Mouse (Mus musculus) liver, embryonic 14.5 days (tissue): Measurements from ENCODE around the gene Gpd2. TPM values are rescaled to one million over a fixed set of nuclear protein-coding genes. Genes with fewer than 3 reads are reported as not detected.
A peak's percentile ranks its signal among the peaks of the same experiment; 100 is the strongest.

Experiments used
- ATAC-seq: fragments of 200-750 bp; cut with Nextera tagmentation; 2 replicates; pipeline ENCODE4 v1.8.0; 2017; ENCODE audit warnings: moderate number of reproducible peaks, mild to moderate bottlenecking, moderate library complexity; ENCODE audit not compliant: insufficient read depth
- DNase-seq, 3 experiments: peaks; one replicate each; pipeline ENCODE4 v3.0.0-alpha.2; 2012 to 2013; ENCODE audit warnings: low read depth in 3 of 3, low spot score in 3 of 3
- H3K27ac ChIP-seq: fragments of 300-500 bp; sonication (generic); 2 replicates; pipeline ENCODE4 v1.5.1; 2014; ENCODE audit warnings: moderate library complexity, mild to moderate bottlenecking, control low read depth, inconsistent platforms
- H3K27me3 ChIP-seq: fragments of 300-500 bp; sonication (generic); 2 replicates; pipeline ENCODE4 v1.6.1; 2014; ENCODE audit warnings: mild to moderate bottlenecking, low read length, moderate library complexity; ENCODE audit not compliant: control insufficient read depth, insufficient read depth
- H3K36me3 ChIP-seq: fragments of 300-500 bp; sonication (generic); replicated peaks from 2 replicates; pipeline ENCODE4 v1.6.1; 2014; ENCODE audit warnings: low read depth; ENCODE audit not compliant: control insufficient read depth, insufficient read depth
- H3K4me1 ChIP-seq, 2 experiments: fragments of 200-500 bp in 1 of 2; fragments of 300-500 bp in 1 of 2; sonication (generic) in 1 of 2; replicated peaks; 2 replicates each; pipeline ENCODE4 v1.6.1; 2012 to 2014; ENCODE audit warnings: antibody characterized with exemption in 1 of 2, inconsistent platforms in 1 of 2, low read length in 1 of 2; ENCODE audit not compliant: control insufficient read depth in 2 of 2, insufficient read depth in 2 of 2
- H3K4me2 ChIP-seq: fragments of 300-500 bp; sonication (generic); 2 replicates; pipeline ENCODE4 v1.6.1; 2014; ENCODE audit warnings: low read depth, mild to moderate bottlenecking, control low read depth, moderate library complexity
- H3K4me3 ChIP-seq, 2 experiments: fragments of 200-500 bp in 1 of 2; fragments of 300-500 bp in 1 of 2; sonication (generic) in 1 of 2; 2 replicates each; pipeline ENCODE4 v1.5.1; 2012 to 2014; ENCODE audit warnings: low read depth in 2 of 2, low read length in 2 of 2, mild to moderate bottlenecking in 2 of 2, control low read depth in 1 of 2, inconsistent platforms in 1 of 2, moderate library complexity in 1 of 2; ENCODE audit not compliant: insufficient read depth in 1 of 2
- H3K9ac ChIP-seq: fragments of 300-500 bp; sonication (generic); replicated peaks from 2 replicates; pipeline ENCODE4 v1.6.1; 2014; ENCODE audit warnings: mild to moderate bottlenecking, control low read depth, moderate library complexity
- H3K9me3 ChIP-seq: fragments of 300-500 bp; sonication (generic); 2 replicates; pipeline ENCODE4 v1.6.1; 2016; ENCODE audit warnings: low read length, mixed read lengths; ENCODE audit not compliant: control insufficient read depth
- CTCF ChIP-seq: IDR thresholded peaks from 2 replicates; pipeline ENCODE4 v1.5.1; 2016; ENCODE audit warnings: antibody characterized with exemption, low read depth, control low read depth
- EP300 ChIP-seq: IDR thresholded peaks from 2 replicates; pipeline ENCODE4 v1.6.1; 2016; ENCODE audit warnings: antibody characterized with exemption, low read depth
- WGBS: fragments of 180-500 bp; shearing (Covaris S2); extraction: QIAGEN DNeasy Blood & Tissue Kit; methylation state at CpG from one replicate; pipeline ENCODE4 v1.1.7; 2014; ENCODE audit not compliant: insufficient replicate concordance; 5-methylcytosine and 5-hydroxymethylcytosine counted together
- polyA plus RNA-seq, 2 experiments: library from polyadenylated mRNA; depleted of rRNA in 1 of 2; stranded (reverse) in 1 of 2; unstranded in 1 of 2; fragments of >200 nt; fragmentation: Nextera tagmentation in 1 of 2; extraction: Ambion mirVana in 1 of 2; gene quantifications; 2 replicates each; pipeline versions ENCODE4 v1.2.1 to v1.2.3; 2012 to 2014

The Gpd2 gene
- polyA plus RNA-seq, 2 experiments = 2.1 to 4.7 TPM

GRCm38 (mm10) chr2:57229647-57230240 is 7.7 kb upstream of the Gpd2 start:
- Histone ChIP-seq H3K36me3 (no peaks in the 10 kb centered on the region), H3K4me1 (no peaks in the 10 kb centered on the region), H3K27me3 (no peaks in the 10 kb centered on the region), H3K4me3 (no peak overlapping the region), H3K4me2 (no peak overlapping the region), H3K27ac (no peak overlapping the region), H3K9me3 (no peaks in the 10 kb centered on the region), H3K9ac (no peak overlapping the region)
- ATAC-seq (no peak), DNase-seq (no peak)
- WGBS = 54% methylated on average over 4 of the region's 4 CpGs
- TF ChIP-seq CTCF = no peak
- TF ChIP-seq EP300 = no peak

GRCm38 (mm10) chr2:57231432-57231831 is 6.0 kb upstream of the Gpd2 start:
- WGBS = 68% methylated on average over 5 of the region's 5 CpGs
- H3K36me3 ChIP-seq = no peaks in the 10 kb centered on the region
- H3K27ac ChIP-seq = no peak overlapping the region
- no peak overlapping the region for H3K4me3 ChIP-seq
- H3K4me1 ChIP-seq = no peaks in the 10 kb centered on the region
- TF ChIP-seq EP300 = no peak
- no peak for TF ChIP-seq CTCF
- ATAC-seq (no peak), DNase-seq (no peak)
- no peaks in the 10 kb centered on the region for H3K9me3 ChIP-seq
- H3K4me2 ChIP-seq = no peak overlapping the region
- no peaks in the 10 kb centered on the region for H3K27me3 ChIP-seq
- no peak overlapping the region for H3K9ac ChIP-seq

- ATAC-seq (no peak), DNase-seq (no peak)
- Histone ChIP-seq H3K4me3 (no peak overlapping the region), H3K27me3 (no peaks in the 10 kb centered on the region), H3K4me1 (no peaks in the 10 kb centered on the region; a peak in 1 of 4 replicates), H3K36me3 (no peaks in the 10 kb centered on the region), H3K4me2 (no peak overlapping the region), H3K9me3 (no peaks in the 10 kb centered on the region), H3K27ac (no peak overlapping the region), H3K9ac (no peak overlapping the region)
- TF ChIP-seq CTCF (no peak), EP300 (no peak)
- 73% methylated on average over 8 of the region's 8 CpGs for WGBS
Observed at GRCm38 (mm10) chr2:57232328-57232727, 5.1 kb upstream of the Gpd2 start.

- DNase-seq = no peak
- no peaks in the 10 kb centered on the region for H3K27me3 ChIP-seq
- no peak overlapping the region for H3K4me3 ChIP-seq
- H3K9me3 ChIP-seq = no peaks in the 10 kb centered on the region
- peaks cover 0 to 4% of the 10 kb centered on the region in 2 experiments; a peak in 2 of 4 replicates for H3K4me1 ChIP-seq
- H3K4me2 ChIP-seq = no peak overlapping the region
- WGBS = 78% methylated on average over 2 of the region's 2 CpGs
- ATAC-seq = no peak
- H3K27ac ChIP-seq = no peak overlapping the region
- no peaks in the 10 kb centered on the region for H3K36me3 ChIP-seq
- TF ChIP-seq EP300 = no peak
- TF ChIP-seq CTCF = no peak
- H3K9ac ChIP-seq = no peak overlapping the region
Observed at GRCm38 (mm10) chr2:57236246-57236645, 1.2 kb upstream of the Gpd2 start.

GRCm38 (mm10) chr2:57237026-57237425 is 409 bp upstream of the Gpd2 start:
- Histone ChIP-seq H3K9ac (no peak overlapping the region), H3K4me2 (peak overlapping the region; percentile 89), H3K36me3 (no peaks in the 10 kb centered on the region), H3K4me3 (no peak overlapping the region), H3K27ac (no peak overlapping the region), H3K4me1 (peaks cover 0 to 4% of the 10 kb centered on the region in 2 experiments; a peak in 2 of 4 replicates), H3K9me3 (no peaks in the 10 kb centered on the region), H3K27me3 (no peaks in the 10 kb centered on the region)
- TF ChIP-seq EP300 (no peak), CTCF (no peak)
- DNase-seq (no peak), ATAC-seq (no peak)
- WGBS = 56% methylated on average over 6 of the region's 6 CpGs
